Mouse (Mus musculus) kidney, adult 11 months (tissue): ENCODE data around the gene Pcsk5.
"Not testable (repeated sequence)": the region's sequence is repeated elsewhere in the genome, so short reads cannot be mapped to it uniquely, and the experiment has no call there.

Source experiments
- DNase-seq: peaks from one replicate; pipeline ENCODE4 v3.0.0; 2022

Pcsk5 gene

GRCm38 (mm10) chr19:17566097-17566496 lies 271.3 kb downstream of the Pcsk5 start:
- no peak for DNase-seq

- DNase-seq = peak; percentile 17
These were observed 278.7 kb downstream of the Pcsk5 start for GRCm38 (mm10) chr19:17558764-17559163.

DNA sequence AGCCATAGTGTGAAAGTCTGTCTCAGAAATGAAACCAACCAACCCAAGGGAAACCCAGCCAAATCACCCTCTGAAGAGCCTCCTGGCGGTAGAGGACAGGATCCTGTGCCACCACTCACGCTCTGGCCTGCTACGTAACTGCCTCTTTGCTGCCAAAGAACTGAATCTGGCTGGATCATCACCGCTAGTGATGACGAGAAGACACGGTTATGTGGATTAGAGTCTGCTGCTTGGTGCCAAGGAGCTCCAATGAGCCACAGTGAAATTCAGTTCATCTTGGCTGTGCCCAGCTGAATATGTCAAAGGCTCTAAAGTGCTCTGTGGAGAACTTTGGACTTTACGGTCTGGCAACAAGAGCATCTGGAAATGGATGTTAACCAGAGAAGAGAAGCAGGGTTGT lies 282.3 kb downstream of the Pcsk5 start:
- peak; percentile 80 for DNase-seq

- no peak for DNase-seq
These were observed 282.9 kb downstream of the Pcsk5 start for GRCm38 (mm10) chr19:17554571-17554970.

DNA sequence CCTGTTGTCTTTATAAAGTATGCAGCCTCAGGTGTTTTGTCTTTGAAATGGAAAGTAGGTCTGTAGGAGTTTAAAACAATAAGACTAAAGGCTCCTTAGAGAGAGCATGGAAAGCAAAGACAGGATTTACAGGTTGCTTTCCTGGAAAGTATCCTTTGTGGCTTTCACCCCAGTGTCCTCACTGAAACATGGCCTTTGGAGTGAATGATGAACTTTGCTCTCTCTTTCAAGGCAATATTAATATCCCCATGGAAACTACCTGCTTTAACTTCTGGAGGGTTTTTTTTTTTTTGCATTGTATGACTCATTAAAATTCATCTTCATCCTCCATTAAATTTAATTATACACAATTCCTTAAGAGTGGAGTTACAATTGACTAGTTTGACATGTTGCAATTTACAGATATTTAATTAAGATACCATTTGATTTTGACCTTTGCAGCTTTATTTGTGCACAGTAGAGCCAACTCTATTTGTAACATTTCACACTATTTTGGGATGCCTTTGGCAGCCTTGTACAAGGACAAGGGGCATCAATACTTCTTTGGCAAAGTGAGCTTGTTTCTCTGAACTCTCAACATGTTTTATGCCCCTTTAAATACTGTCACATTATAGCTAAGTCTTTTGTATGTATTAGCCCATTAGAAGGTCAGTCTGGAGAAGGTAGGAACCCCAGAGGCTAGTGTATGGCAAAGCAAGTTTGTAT lies 283.9 kb downstream of the Pcsk5 start:
- DNase-seq = no peak

DNA sequence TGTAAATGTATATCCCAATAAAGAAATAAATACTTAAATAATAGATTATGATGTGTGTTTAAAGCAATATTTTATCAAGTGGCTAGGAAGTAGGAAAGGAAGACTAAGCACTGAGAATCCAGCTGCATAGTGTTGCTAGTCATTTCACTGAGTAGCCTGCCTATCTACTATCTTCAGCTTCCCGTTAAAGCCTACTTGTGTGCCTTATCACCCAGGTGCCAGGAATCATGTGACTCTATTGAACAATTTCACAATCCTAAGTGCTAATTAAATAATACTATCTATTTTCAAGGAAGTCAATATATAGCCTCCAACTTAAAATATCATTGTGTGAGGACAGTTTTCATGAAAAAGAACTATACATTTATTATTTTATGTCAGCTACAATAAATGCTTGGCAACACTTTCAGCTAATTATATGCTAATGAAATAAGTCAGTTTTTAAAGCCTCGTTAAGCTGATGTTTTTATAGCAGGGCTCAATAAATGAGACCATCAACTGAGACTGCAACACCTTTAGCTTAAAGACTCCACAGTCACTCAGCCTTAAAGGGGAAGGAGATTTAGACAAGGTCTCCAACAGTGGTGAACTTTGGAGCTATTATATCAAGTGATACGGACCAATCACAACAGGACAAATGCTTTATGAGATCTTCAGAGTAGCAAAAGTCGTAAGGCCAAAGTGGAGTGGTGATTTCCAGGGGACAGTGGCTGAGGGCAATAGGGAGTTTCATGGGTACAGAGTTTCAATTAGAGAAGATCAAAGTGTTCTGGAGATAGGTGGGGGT lies 308.5 kb downstream of the Pcsk5 start:
- DNase-seq = no peak

DNA sequence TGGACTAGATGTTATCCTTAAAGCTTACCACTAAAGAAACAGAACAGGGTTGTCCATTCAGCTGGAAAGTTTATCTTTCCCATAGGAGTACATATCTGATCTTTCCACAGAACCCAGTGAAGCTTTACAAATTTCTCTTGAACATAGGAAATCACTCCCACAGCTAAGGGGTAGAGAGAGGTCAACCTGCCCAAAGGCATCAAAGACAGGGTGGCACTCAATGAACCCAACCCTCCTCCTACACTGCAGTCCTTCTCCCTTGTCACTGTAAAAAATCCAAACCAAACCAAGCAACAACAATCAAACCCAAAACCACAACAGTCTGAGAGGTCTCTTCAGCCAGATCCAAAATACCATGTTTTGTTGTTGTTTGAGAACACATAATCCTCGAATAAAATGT lies 311.9 kb downstream of the Pcsk5 start:
- no peak for DNase-seq

DNA sequence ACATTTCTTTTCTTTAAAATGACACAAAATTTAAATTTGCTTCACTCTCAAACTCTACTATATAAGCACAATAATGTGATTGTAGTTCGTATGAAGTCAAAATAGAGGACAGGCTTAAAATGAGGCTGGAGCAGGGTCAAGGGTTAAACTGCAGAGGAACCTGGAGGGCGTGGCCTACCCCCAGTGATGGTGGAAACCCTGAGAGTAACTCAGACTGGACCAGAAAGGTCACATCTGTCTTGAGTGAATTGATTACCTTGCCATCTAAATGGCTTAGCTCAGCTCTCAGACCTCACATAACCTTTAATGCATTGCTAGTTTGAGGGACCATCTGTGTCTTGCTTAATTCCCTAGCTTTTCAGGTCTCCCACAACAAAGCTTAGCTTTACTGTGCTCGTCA lies 323.0 kb downstream of the Pcsk5 start:
- no peak for DNase-seq

- DNase-seq = no peak
These were observed 326.1 kb downstream of the Pcsk5 start for GRCm38 (mm10) chr19:17511283-17511682.

GRCm38 (mm10) chr19:17504212-17504611 lies 333.2 kb downstream of the Pcsk5 start:
- DNase-seq = no peak

GRCm38 (mm10) chr19:17498586-17499235 lies 338.7 kb downstream of the Pcsk5 start:
- no peak for DNase-seq

- no peak for DNase-seq
These were observed 341.3 kb downstream of the Pcsk5 start for GRCm38 (mm10) chr19:17496131-17496530.

DNA sequence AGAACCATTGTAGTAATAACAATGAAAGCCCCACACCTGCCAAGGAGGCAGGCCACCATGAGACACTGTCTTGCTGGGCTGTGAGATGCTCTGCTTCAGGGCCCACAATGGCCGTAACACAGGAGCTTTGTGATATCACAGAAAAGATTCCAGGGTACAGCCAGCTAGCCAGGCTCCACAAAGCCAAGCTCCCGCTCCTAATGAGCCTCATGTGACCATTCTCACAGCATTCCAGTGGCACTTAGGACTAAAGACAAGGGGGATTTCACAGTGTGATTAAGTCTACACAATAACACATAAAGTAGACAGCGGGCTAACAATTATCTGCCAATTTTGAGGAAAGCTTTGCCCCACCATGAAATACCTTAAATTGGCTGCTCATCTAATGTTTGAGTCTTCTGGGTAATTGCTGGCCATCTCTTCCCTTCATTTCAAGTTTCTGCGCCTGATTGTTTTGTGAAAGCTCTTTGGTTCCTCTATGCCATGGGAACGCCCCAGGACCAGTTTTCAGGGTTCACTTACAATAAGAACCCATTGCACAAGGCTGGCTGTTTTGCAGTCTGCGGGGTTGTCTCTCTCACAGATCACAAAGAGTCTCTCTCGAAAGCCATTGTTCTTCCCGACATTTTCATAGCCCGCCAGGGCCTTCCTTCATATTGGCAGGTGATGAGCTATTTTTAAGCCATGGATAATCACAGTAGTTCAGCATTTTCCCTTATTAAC lies 345.4 kb downstream of the Pcsk5 start:
- DNase-seq = no peak

DNA sequence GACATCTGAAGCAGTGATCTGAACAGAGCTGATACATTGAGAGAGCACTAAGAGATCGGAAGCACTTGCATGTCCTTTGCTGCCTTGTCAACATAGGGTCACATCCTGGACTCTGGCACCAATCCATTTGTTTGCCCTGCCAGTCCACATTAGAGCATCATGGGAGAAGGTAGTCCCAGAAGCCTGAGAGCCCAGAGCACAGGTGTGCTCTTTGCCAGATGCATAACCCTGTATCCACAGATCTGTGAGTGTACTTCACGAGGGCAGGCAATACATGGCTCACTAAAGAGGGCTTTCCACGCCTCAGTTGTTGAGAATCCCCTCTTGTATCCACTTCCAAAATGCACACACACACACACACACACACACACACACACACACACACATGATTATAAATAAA lies 346.1 kb downstream of the Pcsk5 start:
- DNase-seq = peak; percentile 33

GRCm38 (mm10) chr19:17489866-17490141 lies 347.6 kb downstream of the Pcsk5 start:
- DNase-seq = no peak

DNA sequence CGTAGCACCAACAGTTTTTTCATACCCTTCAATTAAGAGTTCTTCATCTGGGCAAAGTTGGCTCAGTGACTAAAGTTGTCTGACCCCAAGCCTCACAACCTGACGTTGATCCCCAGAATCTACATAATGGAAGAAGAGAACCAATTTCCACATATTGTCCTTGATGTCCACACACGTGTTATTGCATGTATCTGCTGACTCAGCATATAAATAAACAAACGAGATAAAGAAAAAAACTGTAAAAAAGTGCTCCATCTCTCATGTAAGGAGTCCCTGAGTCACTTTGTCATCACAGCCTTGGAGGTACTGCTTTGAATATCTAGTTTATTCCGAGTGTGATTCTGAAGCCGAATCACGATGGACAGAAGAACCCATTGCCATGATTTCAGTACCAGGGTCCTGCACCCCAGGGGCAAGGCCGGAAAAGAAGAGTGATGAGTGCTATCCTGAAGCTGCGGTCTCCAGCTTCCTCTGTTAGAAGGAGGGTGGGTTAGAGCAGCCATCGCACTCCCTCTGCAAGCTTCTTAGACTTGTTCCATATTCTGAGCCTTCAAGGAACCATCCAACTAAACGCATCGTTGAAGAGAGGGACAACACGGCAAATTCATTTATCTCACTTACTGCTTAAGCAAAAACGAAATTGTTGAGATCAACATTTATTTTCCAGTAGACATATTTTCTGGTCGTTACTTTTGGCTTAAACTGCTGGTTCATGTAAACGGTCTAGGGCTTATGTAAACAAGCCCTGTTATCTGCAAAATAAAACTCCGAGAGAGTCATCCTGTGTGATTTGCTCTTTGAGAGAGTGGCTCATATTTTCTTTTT lies 348.2 kb downstream of the Pcsk5 start:
- DNase-seq = no peak

GRCm38 (mm10) chr19:17482126-17482790 lies 355.2 kb downstream of the Pcsk5 start:
- DNase-seq = no peak

DNA sequence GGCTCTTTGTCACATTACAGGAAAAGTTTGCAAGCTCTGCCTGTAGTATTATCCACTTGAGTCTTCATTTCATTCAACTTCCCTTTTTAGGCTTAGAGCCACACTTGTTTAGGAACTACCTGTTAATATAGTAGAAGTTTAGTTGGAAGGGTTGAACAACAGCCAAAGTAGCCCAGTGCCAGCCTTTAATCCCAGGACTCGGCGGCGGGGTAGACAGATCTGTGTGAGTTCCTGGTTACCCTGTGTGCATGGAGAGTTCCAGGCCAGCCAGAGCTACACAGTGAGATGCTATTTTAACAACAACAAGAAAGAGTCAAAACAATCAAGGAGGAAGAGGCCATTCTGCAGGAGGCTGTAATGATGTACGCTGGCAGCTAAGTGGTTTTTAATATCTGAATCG lies 358.0 kb downstream of the Pcsk5 start:
- peak; percentile 66 for DNase-seq

DNA sequence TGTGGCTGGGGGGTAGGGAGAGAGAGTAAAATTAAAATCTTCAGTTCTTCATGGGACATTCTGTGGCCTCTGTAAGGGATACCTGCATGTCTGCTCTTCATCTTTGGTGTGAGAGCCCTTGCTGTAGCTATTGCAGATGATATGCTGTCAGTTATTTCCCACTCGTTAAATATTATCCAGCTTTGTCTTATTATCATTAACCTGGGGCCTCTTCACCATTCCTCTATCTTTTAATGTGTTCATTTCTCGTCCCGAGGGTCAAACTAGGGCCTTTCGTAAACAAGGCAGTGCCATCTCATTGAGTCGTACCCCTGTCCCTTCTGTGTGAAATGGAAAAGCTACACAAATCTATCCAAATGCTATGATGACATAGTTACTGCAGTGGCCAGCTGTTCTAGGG lies 361.4 kb downstream of the Pcsk5 start:
- peak; percentile 7 for DNase-seq

GRCm38 (mm10) chr19:17473138-17473537 lies 364.3 kb downstream of the Pcsk5 start:
- DNase-seq = not testable (repeated sequence)

DNA sequence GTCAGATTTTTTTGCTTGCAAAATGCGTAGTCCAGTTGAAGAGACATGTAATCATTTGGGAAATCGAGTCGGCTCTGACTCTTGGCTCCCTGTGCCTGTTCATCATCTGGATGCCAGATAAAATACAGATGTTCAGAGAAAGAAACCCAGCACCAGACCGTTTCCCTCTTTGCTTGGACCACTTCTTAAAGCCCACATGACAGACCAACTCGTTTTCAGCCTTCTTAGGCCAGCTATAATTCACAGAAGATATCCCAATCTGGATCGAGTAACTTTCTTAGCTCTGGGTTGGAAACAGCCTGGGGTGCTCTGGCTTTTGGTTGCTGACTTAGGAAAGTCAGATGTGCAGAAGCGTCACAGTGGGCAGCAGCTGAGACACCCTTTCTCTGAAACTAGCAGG lies 365.6 kb downstream of the Pcsk5 start:
- no peak for DNase-seq

DNA sequence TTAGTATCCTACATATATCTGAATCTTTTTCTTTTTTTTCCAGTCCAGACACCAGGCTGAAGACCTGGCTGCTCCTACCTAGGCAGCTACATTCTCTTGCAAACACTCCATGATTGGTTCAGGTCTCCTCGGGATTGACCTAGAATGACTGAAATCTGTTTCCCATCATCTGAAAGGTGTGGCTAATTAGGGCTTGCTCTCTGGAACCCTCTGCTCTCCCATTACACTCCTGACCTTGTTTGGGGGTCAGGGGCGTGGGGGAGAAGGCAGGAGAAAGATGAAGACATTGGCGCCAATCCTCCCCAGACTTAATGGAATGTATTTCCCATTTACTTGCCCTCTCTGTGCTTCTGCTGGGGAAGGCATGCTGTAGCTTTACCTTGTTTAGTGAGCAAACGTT lies 366.2 kb downstream of the Pcsk5 start:
- DNase-seq = no peak
